Mouse (Mus musculus) hindbrain, embryonic 12.5 days (tissue): ENCODE data around the gene Vstm4. TPM values are rescaled to one million over a fixed set of nuclear protein-coding genes. Genes with fewer than 3 reads are reported as not detected.

ENCODE experiments used
- ATAC-seq: fragments of 200-750 bp; cut with Nextera tagmentation; 2 replicates; pipeline ENCODE4 v1.8.0; 2017; ENCODE audit warnings: moderate TSS enrichment; ENCODE audit not compliant: low FRiP score
- H3K27ac ChIP-seq: fragments of 300-500 bp; sonication (generic); 2 replicates; pipeline ENCODE4 v1.5.1; 2016; ENCODE audit warnings: mild to moderate bottlenecking
- H3K27me3 ChIP-seq: fragments of 300-500 bp; sonication (generic); 2 replicates; pipeline ENCODE4 v1.6.1; 2016; ENCODE audit warnings: mild to moderate bottlenecking
- H3K36me3 ChIP-seq: fragments of 300-500 bp; sonication (generic); 2 replicates; pipeline ENCODE4 v1.6.1; 2016; ENCODE audit warnings: mild to moderate bottlenecking
- H3K4me1 ChIP-seq: fragments of 300-500 bp; sonication (generic); 2 replicates; pipeline ENCODE4 v1.6.1; 2016
- H3K4me2 ChIP-seq: fragments of 300-500 bp; sonication (generic); replicated peaks from 2 replicates; pipeline ENCODE4 v1.6.1; 2016; ENCODE audit warnings: mild to moderate bottlenecking
- H3K4me3 ChIP-seq: fragments of 300-500 bp; sonication (generic); 2 replicates; pipeline ENCODE4 v1.5.1; 2016; ENCODE audit warnings: mild to moderate bottlenecking
- H3K9ac ChIP-seq: fragments of 300-500 bp; sonication (generic); 2 replicates; pipeline ENCODE4 v1.6.1; 2016; ENCODE audit warnings: mild to moderate bottlenecking, moderate library complexity
- H3K9me3 ChIP-seq: fragments of 300-500 bp; sonication (generic); replicated peaks from 2 replicates; pipeline ENCODE4 v1.6.1; 2016; ENCODE audit warnings: mild to moderate bottlenecking
- WGBS: fragments of 180-500 bp; shearing (Covaris S2); methylation state at CpG from one replicate; pipeline ENCODE4 v1.1.7; 2016; 5-methylcytosine and 5-hydroxymethylcytosine counted together
- polyA plus RNA-seq: library from polyadenylated mRNA; unstranded; fragments of >200 nt; fragmentation: Nextera tagmentation; extraction: Ambion mirVana; gene quantifications from 2 replicates; pipeline ENCODE4 v1.2.1, GENCODE M21; 2016

The Vstm4 gene
- polyA plus RNA-seq, 1 experiment from 2014 or later: 7.3 TPM

GRCm38 (mm10) chr14:32827994-32828650 lies 28.4 kb upstream of the Vstm4 start:
- ATAC-seq: no peak
- Histone ChIP-seq H3K9me3 (0 out of 2 replicates have a peak, but pooled peaks cover 3% of the 10 kb centered on the region), H3K27ac (no peak overlapping the region), H3K4me2 (no peak overlapping the region), H3K4me1 (peaks cover 18% of the 10 kb centered on the region), H3K4me3 (no peak overlapping the region), H3K36me3 (no peaks in the 10 kb centered on the region), H3K27me3 (no peaks in the 10 kb centered on the region), H3K9ac (no peak overlapping the region)
- 53% methylated on average over 6 of the region's 6 CpGs for WGBS

- no peaks in the 10 kb centered on the region for H3K36me3 ChIP-seq
- no peak within 1 kb of the TSS for H3K27ac ChIP-seq
- no peaks in the 10 kb centered on the region for H3K27me3 ChIP-seq
- ATAC-seq: no peak
- H3K9ac ChIP-seq: no peak within 1 kb of the TSS
- 75% methylated on average over 8 of the region's 8 CpGs for WGBS
- H3K9me3 ChIP-seq: 0 out of 2 replicates have a peak, but pooled peaks cover 3% of the 10 kb centered on the region
- H3K4me3 ChIP-seq: no peak within 1 kb of the TSS
- no peak within 1 kb of the TSS for H3K4me2 ChIP-seq
- H3K4me1 ChIP-seq: no peaks in the 10 kb centered on the region
Measured at GRCm38 (mm10) chr14:32833847-32834246, 22.7 kb upstream of the Vstm4 start, which contains the start of gene Fam170b. TSS of gene Fam170b (plus strand) at chr14:32833962.

GRCm38 (mm10) chr14:32835181-32835580 lies 21.4 kb upstream of the Vstm4 start:
- H3K4me3 ChIP-seq: no peak overlapping the region
- no peaks in the 10 kb centered on the region for H3K27me3 ChIP-seq
- H3K27ac ChIP-seq: no peak overlapping the region
- H3K9ac ChIP-seq: no peak overlapping the region
- no peaks in the 10 kb centered on the region for H3K4me1 ChIP-seq
- no peaks in the 10 kb centered on the region for H3K36me3 ChIP-seq
- WGBS: 86% methylated on average over 14 of the region's 14 CpGs
- 0 out of 2 replicates have a peak, but pooled peaks cover 3% of the 10 kb centered on the region for H3K9me3 ChIP-seq
- H3K4me2 ChIP-seq: no peak overlapping the region
- no peak for ATAC-seq

GRCm38 (mm10) chr14:32835596-32835995 lies 21.0 kb upstream of the Vstm4 start:
- Histone ChIP-seq H3K27me3 (no peaks in the 10 kb centered on the region), H3K4me2 (no peak overlapping the region), H3K4me3 (no peak overlapping the region), H3K4me1 (no peaks in the 10 kb centered on the region), H3K9ac (no peak overlapping the region), H3K27ac (no peak overlapping the region), H3K9me3 (no peaks in the 10 kb centered on the region), H3K36me3 (no peaks in the 10 kb centered on the region)
- WGBS: 93% methylated on average over 14 of the region's 14 CpGs
- no peak for ATAC-seq

GRCm38 (mm10) chr14:32836191-32836590 lies 20.4 kb upstream of the Vstm4 start:
- 92% methylated on average over 11 of the region's 11 CpGs for WGBS
- Histone ChIP-seq H3K27ac (no peak overlapping the region), H3K4me3 (no peak overlapping the region), H3K9me3 (no peaks in the 10 kb centered on the region), H3K4me2 (no peak overlapping the region), H3K9ac (no peak overlapping the region), H3K4me1 (no peaks in the 10 kb centered on the region), H3K27me3 (no peaks in the 10 kb centered on the region), H3K36me3 (no peaks in the 10 kb centered on the region)
- ATAC-seq: no peak

GRCm38 (mm10) chr14:32842052-32842451 lies 14.5 kb upstream of the Vstm4 start:
- H3K4me1 ChIP-seq: no peaks in the 10 kb centered on the region
- ATAC-seq: no peak
- no peaks in the 10 kb centered on the region for H3K27me3 ChIP-seq
- H3K4me2 ChIP-seq: no peak overlapping the region
- H3K36me3 ChIP-seq: no peaks in the 10 kb centered on the region
- no peaks in the 10 kb centered on the region for H3K9me3 ChIP-seq
- no peak overlapping the region for H3K9ac ChIP-seq
- H3K27ac ChIP-seq: no peak overlapping the region
- no peak overlapping the region for H3K4me3 ChIP-seq

GRCm38 (mm10) chr14:32854059-32854458 lies 2.5 kb upstream of the Vstm4 start:
- no peak for ATAC-seq
- no peak overlapping the region for H3K4me3 ChIP-seq
- peaks cover 29% of the 10 kb centered on the region for H3K27me3 ChIP-seq
- H3K36me3 ChIP-seq: no peaks in the 10 kb centered on the region
- no peak overlapping the region for H3K9ac ChIP-seq
- 93% methylated on average over 4 of the region's 4 CpGs for WGBS
- H3K27ac ChIP-seq: no peak overlapping the region
- H3K4me2 ChIP-seq: no peak overlapping the region
- no peaks in the 10 kb centered on the region for H3K4me1 ChIP-seq
- H3K9me3 ChIP-seq: no peaks in the 10 kb centered on the region

- H3K4me3 ChIP-seq: peak overlapping the region; percentile 51
- H3K27ac ChIP-seq: no peak overlapping the region
- H3K9ac ChIP-seq: peak overlapping the region; percentile 76
- no peaks in the 10 kb centered on the region for H3K9me3 ChIP-seq
- 36% methylated on average over 5 of the region's 5 CpGs for WGBS
- H3K4me2 ChIP-seq: peak overlapping the region; percentile 87
- peaks cover 30% of the 10 kb centered on the region for H3K27me3 ChIP-seq
- H3K4me1 ChIP-seq: peaks cover 12% of the 10 kb centered on the region
- no peak for ATAC-seq
- no peaks in the 10 kb centered on the region for H3K36me3 ChIP-seq
Measured at GRCm38 (mm10) chr14:32856246-32856645, 310 bp upstream of the Vstm4 start.

GRCm38 (mm10) chr14:32858361-32858760 lies 1.8 kb downstream of the Vstm4 start:
- no peaks in the 10 kb centered on the region for H3K9me3 ChIP-seq
- WGBS: 97% methylated on average over 10 of the region's 10 CpGs
- no peak overlapping the region for H3K4me3 ChIP-seq
- no peak overlapping the region for H3K4me2 ChIP-seq
- no peak overlapping the region for H3K27ac ChIP-seq
- ATAC-seq: no peak
- peaks cover 16% of the 10 kb centered on the region for H3K4me1 ChIP-seq
- no peaks in the 10 kb centered on the region for H3K36me3 ChIP-seq
- H3K9ac ChIP-seq: no peak overlapping the region
- peaks cover 30% of the 10 kb centered on the region for H3K27me3 ChIP-seq

- peaks cover 16% of the 10 kb centered on the region for H3K4me1 ChIP-seq
- no peak overlapping the region for H3K9ac ChIP-seq
- 75% methylated on average over 6 of the region's 6 CpGs for WGBS
- H3K27me3 ChIP-seq: peaks cover 30% of the 10 kb centered on the region
- no peak overlapping the region for H3K4me3 ChIP-seq
- no peak overlapping the region for H3K27ac ChIP-seq
- no peaks in the 10 kb centered on the region for H3K36me3 ChIP-seq
- ATAC-seq: no peak
- no peak overlapping the region for H3K4me2 ChIP-seq
- no peaks in the 10 kb centered on the region for H3K9me3 ChIP-seq
Measured at GRCm38 (mm10) chr14:32858941-32859510, 2.5 kb downstream of the Vstm4 start.

GRCm38 (mm10) chr14:32859831-32860569 lies 3.4 kb downstream of the Vstm4 start:
- Histone ChIP-seq H3K4me1 (peaks cover 16% of the 10 kb centered on the region), H3K4me2 (no peak overlapping the region), H3K9me3 (no peaks in the 10 kb centered on the region), H3K36me3 (no peaks in the 10 kb centered on the region), H3K27ac (no peak overlapping the region), H3K27me3 (peaks cover 30% of the 10 kb centered on the region), H3K4me3 (no peak overlapping the region), H3K9ac (no peak overlapping the region)
- WGBS: 56% methylated on average over 11 of the region's 11 CpGs
- no peak for ATAC-seq

GRCm38 (mm10) chr14:32861149-32861581 lies 4.6 kb downstream of the Vstm4 start:
- no peak overlapping the region for H3K9ac ChIP-seq
- H3K4me1 ChIP-seq: peaks cover 16% of the 10 kb centered on the region
- H3K4me2 ChIP-seq: no peak overlapping the region
- 32% methylated on average over 6 of the region's 6 CpGs for WGBS
- H3K27ac ChIP-seq: no peak overlapping the region
- ATAC-seq: no peak
- no peak overlapping the region for H3K4me3 ChIP-seq
- peaks cover 24% of the 10 kb centered on the region; the same call in 1 of the 2 replicates for H3K27me3 ChIP-seq
- H3K36me3 ChIP-seq: no peaks in the 10 kb centered on the region
- H3K9me3 ChIP-seq: no peaks in the 10 kb centered on the region
